Mouse (Mus musculus): Measurements from ENCODE around the gene Adarb1.

GRCm38 (mm10) chr10:77258041-77258590 is 160.0 kb downstream of the Adarb1 start:
- TF ChIP-seq CTCF (IDR thresholded peaks at IDR 0.05; ENCODE audit: borderline replicate concordance, extremely low read depth, insufficient read depth, insufficient read length) (no peak), POLR2A (IDR thresholded peaks at IDR 0.05; ENCODE audit: borderline replicate concordance, extremely low read depth, insufficient read depth, insufficient read length, poor library complexity, severe bottlenecking) (no peak)

Data from brain, embryonic 14.5 days (tissue).